ENCODE assay signal across 9 mouse cellular contexts in genomic region chr9:96732644-96733424, GRCm38 (mm10). TPM values are rescaled to one million over a fixed set of nuclear protein-coding genes. Genes with fewer than 3 reads are reported as not detected.
A peak's percentile ranks its signal among the peaks of the same experiment; 100 is the strongest.
DNase-seq lines count a peak whose midpoint lies in the region; ATAC-seq lines count a peak whose summit lies in the region.
"Had no signal": no experiment of that assay in that cellular context is flagged by ENCODE, and none has a peak within 500 bp of the region (broad histone marks: within the 10 kb centered on the region; RNA-seq: fewer than 3 reads in every experiment).

No protein-coding gene starts in this region.

- no peak overlapping the region for H3K4me3 ChIP-seq in embryonic facial prominence, embryonic 13.5 days
- no peak overlapping the region for H3K4me3 ChIP-seq in embryonic facial prominence, embryonic 10.5 days
- H3K4me3 ChIP-seq in intestine, embryonic 16.5 days (ENCODE audit: low read length): no peak overlapping the region
- H3K4me3 ChIP-seq in stomach, embryonic 16.5 days (replicated peaks; ENCODE audit: low read length): no peak overlapping the region

- no peak overlapping the region for H3K9ac ChIP-seq in embryonic facial prominence, embryonic 13.5 days
- no peak overlapping the region for H3K9ac ChIP-seq in intestine, embryonic 16.5 days (ENCODE audit: low read depth, low read length)
- no peak overlapping the region for H3K9ac ChIP-seq in stomach, embryonic 16.5 days (ENCODE audit: low read length)

- H3K9me3 ChIP-seq in embryonic facial prominence, embryonic 13.5 days: no peaks in the 10 kb centered on the region
- H3K9me3 ChIP-seq in embryonic facial prominence, embryonic 10.5 days: no peaks in the 10 kb centered on the region
- H3K9me3 ChIP-seq in intestine, embryonic 16.5 days (ENCODE audit: control insufficient read depth, low read length): no peaks in the 10 kb centered on the region
- no peaks in the 10 kb centered on the region for H3K9me3 ChIP-seq in stomach, embryonic 16.5 days (replicated peaks; ENCODE audit: control insufficient read depth, low read length)

- H3K36me3 ChIP-seq in embryonic facial prominence, embryonic 13.5 days: no peaks in the 10 kb centered on the region
- H3K36me3 ChIP-seq in embryonic facial prominence, embryonic 10.5 days (replicated peaks): no peaks in the 10 kb centered on the region
- H3K36me3 ChIP-seq in intestine, embryonic 16.5 days (ENCODE audit: control insufficient read depth, insufficient read depth, low read length): no peaks in the 10 kb centered on the region
- H3K36me3 ChIP-seq in stomach, embryonic 16.5 days (ENCODE audit: control insufficient read depth, insufficient read depth, low read length): no peaks in the 10 kb centered on the region

- H3K4me1 ChIP-seq in embryonic facial prominence, embryonic 13.5 days: peaks cover 36% of the 10 kb centered on the region
- H3K4me1 ChIP-seq in embryonic facial prominence, embryonic 10.5 days: peaks cover 24% of the 10 kb centered on the region
- H3K4me1 ChIP-seq in intestine, embryonic 16.5 days (ENCODE audit: control insufficient read depth, insufficient read depth, low read length): no peaks in the 10 kb centered on the region
- peaks cover 6% of the 10 kb centered on the region for H3K4me1 ChIP-seq in stomach, embryonic 16.5 days (ENCODE audit: control insufficient read depth, insufficient read depth, low read length)

- ATAC-seq in embryonic facial prominence, embryonic 13.5 days (ENCODE audit: insufficient number of reproducible peaks, insufficient read depth, low FRiP score, low TSS enrichment, low read depth): no peak
- no peak for ATAC-seq in intestine, embryonic 16.5 days
- ATAC-seq in stomach, embryonic 16.5 days (ENCODE audit: insufficient read depth, low FRiP score): no peak
- ATAC-seq in frontal cortex, adult (ENCODE audit: low TSS enrichment): no peak

- no peaks in the 10 kb centered on the region for H3K27me3 ChIP-seq in embryonic facial prominence, embryonic 13.5 days
- peaks cover 5% of the 10 kb centered on the region for H3K27me3 ChIP-seq in embryonic facial prominence, embryonic 10.5 days (replicated peaks; ENCODE audit: low read depth, poor library complexity, severe bottlenecking)
- no peaks in the 10 kb centered on the region for H3K27me3 ChIP-seq in intestine, embryonic 16.5 days (replicated peaks; ENCODE audit: control insufficient read depth, insufficient read depth, low read length)
- no peaks in the 10 kb centered on the region for H3K27me3 ChIP-seq in stomach, embryonic 16.5 days (ENCODE audit: control insufficient read depth, insufficient read depth, low read length)

- 74% methylated on average over 17 of the region's 17 CpGs for WGBS in embryonic facial prominence, embryonic 13.5 days
- WGBS in embryonic facial prominence, embryonic 10.5 days: 89% methylated on average over 17 of the region's 17 CpGs
- WGBS in intestine, embryonic 16.5 days: 54% methylated on average over 17 of the region's 17 CpGs
- WGBS in stomach, embryonic 16.5 days: 50% methylated on average over 17 of the region's 17 CpGs

- no peak overlapping the region for H3K27ac ChIP-seq in embryonic facial prominence, embryonic 13.5 days
- no peak overlapping the region for H3K27ac ChIP-seq in embryonic facial prominence, embryonic 10.5 days (replicated peaks)
- H3K27ac ChIP-seq in intestine, embryonic 16.5 days (ENCODE audit: low read length): no peak overlapping the region
- no peak overlapping the region for H3K27ac ChIP-seq in stomach, embryonic 16.5 days (ENCODE audit: low read length)

- no peak for DNase-seq in embryonic facial prominence, embryonic 10.5 days (ENCODE audit: low spot score)
- peak; percentile 53 for DNase-seq in right cerebral cortex, adult 18-20 months
- no peak for DNase-seq in right cerebral cortex, postnatal 36 days (ENCODE audit: low spot score in 2 of 2)
- DNase-seq in adrenal gland, adult 2 months: no peak
- DNase-seq: kidney, adult 2 months had no signal

- peak overlapping the region; percentile 49; the same call in 1 of the 2 replicates for H3K4me2 ChIP-seq in embryonic facial prominence, embryonic 13.5 days
- peak overlapping the region; percentile 1; the same call in 1 of the 2 replicates for H3K4me2 ChIP-seq in intestine, embryonic 16.5 days (ENCODE audit: low read depth, low read length)
- H3K4me2 ChIP-seq in stomach, embryonic 16.5 days (ENCODE audit: low read depth, low read length): peak overlapping the region; percentile 23

RNA-seq across cellular contexts. Expression of gene Zbtb38, which starts 19.8 kb away (rescaled TPM):
- polyA plus RNA-seq in embryonic facial prominence, embryonic 13.5 days (2015; fragmentation: Nextera tagmentation; extraction: Ambion mirVana): 14.6 and 16.2 TPM in 2 replicates
- polyA plus RNA-seq in embryonic facial prominence, embryonic 10.5 days (2016; fragmentation: Nextera tagmentation; extraction: Ambion mirVana): 8.4 and 8.6 TPM in 2 replicates
- polyA plus RNA-seq in intestine, embryonic 16.5 days (2015; fragmentation: Nextera tagmentation; extraction: Ambion mirVana): 20.3 and 20.6 TPM in 2 replicates
- polyA plus RNA-seq in stomach, embryonic 16.5 days (2015; fragmentation: Nextera tagmentation; extraction: Ambion mirVana): 19.4 and 21.2 TPM in 2 replicates
- 10 to 100 TPM; 63.1 to 73.9 TPM for total RNA-seq in adrenal gland, adult 2 months (2021)
- polyA plus RNA-seq in adrenal gland, adult 2 months (2012; rRNA removed): 13.6 and 17.4 TPM in 2 replicates
